ENCODE assay signal across 9 mouse cellular contexts in genomic region chr7:129801431-129801847, GRCm38 (mm10).
DNase-seq lines count a peak whose midpoint lies in the region; ATAC-seq and TF ChIP-seq lines count a peak whose summit lies in the region.
"Had no signal": no experiment of that assay in that cellular context is flagged by ENCODE, and none has a peak within 500 bp of the region (broad histone marks: within the 10 kb centered on the region; RNA-seq: fewer than 3 reads in every experiment).

No protein-coding gene starts in this region.

- no peak overlapping the region for H3K4me2 ChIP-seq in embryonic facial prominence, embryonic 13.5 days
- H3K4me2 ChIP-seq in heart, embryonic 13.5 days = no peak overlapping the region

- H3K27ac ChIP-seq in embryonic facial prominence, embryonic 13.5 days = peak overlapping the region; percentile 71
- H3K27ac ChIP-seq in heart, embryonic 13.5 days (replicated peaks) = peak overlapping the region; percentile 72
- H3K27ac ChIP-seq in cerebellum, adult 2 months (ENCODE audit: insufficient read depth, low read length) = no peak overlapping the region
- H3K27ac ChIP-seq: macrophage had no signal

- H3K4me1 ChIP-seq in embryonic facial prominence, embryonic 13.5 days = peaks cover 43% of the 10 kb centered on the region
- H3K4me1 ChIP-seq in heart, embryonic 13.5 days = peaks cover 49% of the 10 kb centered on the region
- no peaks in the 10 kb centered on the region for H3K4me1 ChIP-seq in cerebellum, adult 2 months (ENCODE audit: control insufficient read depth, insufficient read depth, low read length)

- H3K9me3 ChIP-seq in embryonic facial prominence, embryonic 13.5 days = no peaks in the 10 kb centered on the region
- H3K9me3 ChIP-seq in heart, embryonic 13.5 days = no peaks in the 10 kb centered on the region

- peak; percentile 53 for DNase-seq in lung, postnatal 10 days
- DNase-seq in lung, postnatal 25 days (ENCODE audit: low spot score) = no peak
- DNase-seq in left cerebral cortex, postnatal 4 days = peak; percentile 61
- no peak for DNase-seq in thymus, postnatal 14 days
- no peak for DNase-seq in gastrocnemius, postnatal 25 days
- DNase-seq in cerebellum, adult 2 months = no peak

- intact Hi-C loops in left cerebral cortex, postnatal 4 days (cut with DNase I) = no loop called here

- no peak overlapping the region for H3K4me3 ChIP-seq in embryonic facial prominence, embryonic 13.5 days
- H3K4me3 ChIP-seq in heart, embryonic 13.5 days = no peak overlapping the region
- H3K4me3 ChIP-seq in cerebellum, adult 2 months (replicated peaks; ENCODE audit: insufficient read depth, low read depth, low read length) = no peak overlapping the region

- 41% methylated on average over 2 of the region's 2 CpGs for WGBS in embryonic facial prominence, embryonic 13.5 days
- 41% methylated on average over 2 of the region's 2 CpGs for WGBS in heart, embryonic 13.5 days
- WGBS in cerebellum, adult 2 months = 18% methylated on average over 2 of the region's 2 CpGs

- no peak for TF ChIP-seq POLR2A in cerebellum, adult 2 months (IDR thresholded peaks at IDR 0.05; ENCODE audit: borderline replicate concordance, insufficient read depth, low read length)

- ATAC-seq in embryonic facial prominence, embryonic 13.5 days (ENCODE audit: insufficient number of reproducible peaks, insufficient read depth, low FRiP score, low TSS enrichment, low read depth) = no peak
- peak; percentile 26; the same call in 1 of the 2 replicates for ATAC-seq in heart, embryonic 13.5 days (ENCODE audit: extremely low read depth, insufficient number of reproducible peaks, low FRiP score, low TSS enrichment)

- no peak for TF ChIP-seq CTCF in cerebellum, adult 2 months (IDR thresholded peaks at IDR 0.05; ENCODE audit: borderline replicate concordance, insufficient read depth, low read depth, low read length)

- no peak overlapping the region for H3K9ac ChIP-seq in embryonic facial prominence, embryonic 13.5 days
- no peak overlapping the region for H3K9ac ChIP-seq in heart, embryonic 13.5 days

- no peaks in the 10 kb centered on the region for H3K27me3 ChIP-seq in embryonic facial prominence, embryonic 13.5 days
- H3K27me3 ChIP-seq in heart, embryonic 13.5 days (replicated peaks) = 0 out of 2 replicates have a peak, but pooled peaks cover 3% of the 10 kb centered on the region
- H3K27me3 ChIP-seq in cerebellum, adult 2 months (ENCODE audit: control insufficient read depth, insufficient read depth, low read length) = no peaks in the 10 kb centered on the region

- no peaks in the 10 kb centered on the region for H3K36me3 ChIP-seq in embryonic facial prominence, embryonic 13.5 days
- no peaks in the 10 kb centered on the region for H3K36me3 ChIP-seq in heart, embryonic 13.5 days

Comparison
In these comparisons a context has a peak if more than half of its experiments do, and no peak if none do; other contexts are left out.
1. DNase-seq: peak in lung, postnatal 10 days (single experiment) and left cerebral cortex, postnatal 4 days (single experiment); none in lung, postnatal 25 days (single experiment), thymus, postnatal 14 days (single experiment), gastrocnemius, postnatal 25 days (single experiment) and cerebellum, adult 2 months (0 of 2).